Mouse (Mus musculus): ENCODE results near the gene Bckdha. TPM values are rescaled to one million over a fixed set of nuclear protein-coding genes. Genes with fewer than 3 reads are reported as not detected.
A peak's percentile ranks its signal among the peaks of the same experiment; 100 is the strongest.

Gene Bckdha
- total and polyA plus RNA-seq, 3 experiments = 27.0 to 33.1 TPM; not detected in 1

DNA sequence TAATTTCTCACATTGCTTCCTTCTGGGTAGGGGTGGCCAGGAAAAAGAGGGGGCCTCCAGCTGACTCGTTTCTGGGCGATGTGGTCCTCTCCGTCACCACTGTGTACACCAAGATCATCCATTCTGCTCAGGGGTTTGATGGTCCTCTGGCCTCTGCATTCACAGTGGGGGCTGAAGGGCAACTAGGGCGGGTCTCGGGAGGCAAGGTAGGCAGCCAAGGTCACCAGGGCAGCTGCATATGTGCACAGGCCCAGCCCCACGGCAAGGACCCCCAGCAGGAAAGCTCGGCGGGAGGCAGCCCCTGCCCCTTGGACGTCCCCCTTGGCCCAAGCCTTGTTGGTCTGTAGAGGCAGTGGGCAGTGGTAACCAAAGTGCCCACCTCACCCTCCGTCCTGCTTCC lies 10.4 kb upstream of the Bckdha start:
- no peak for DNase-seq (ENCODE audit: low read depth, low spot score)
- Histone ChIP-seq H3K9me3 (replicated peaks; ENCODE audit: insufficient read depth, low read length) (no peaks in the 10 kb centered on the region), H3K79me2 (ENCODE audit: control insufficient read depth, insufficient read depth, low read length, poor library complexity) (no peaks in the 10 kb centered on the region), H3K27me3 (ENCODE audit: control insufficient read depth in 1 of 2, insufficient read depth in 2 of 2, low read length in 2 of 2) (no peaks in the 10 kb centered on the region), H3K4me1 (ENCODE audit: control insufficient read depth in 1 of 2, insufficient read depth in 2 of 2, low read length in 2 of 2) (no peaks in the 10 kb centered on the region), H3K27ac (ENCODE audit: control insufficient read depth, low read depth, low read length) (no peak overlapping the region), H3K36me3 (ENCODE audit: control insufficient read depth in 1 of 2, insufficient read depth in 2 of 2, low read length in 2 of 2) (peaks cover 0 to 4% of the 10 kb centered on the region in 2 experiments; a peak in 3 of 4 replicates), H3K9ac (ENCODE audit: control insufficient read depth, low read depth, low read length, poor library complexity, severe bottlenecking) (no peak overlapping the region), H3K4me3 (ENCODE audit: control insufficient read depth in 1 of 2, insufficient read depth in 1 of 2, low read depth in 2 of 2, low read length in 2 of 2) (no peak overlapping the region)
- TF ChIP-seq NRF1 (IDR thresholded peaks at IDR 0.05; ENCODE audit: insufficient read depth, low read depth, low read length, poor library complexity, severe bottlenecking) = no peak

DNA sequence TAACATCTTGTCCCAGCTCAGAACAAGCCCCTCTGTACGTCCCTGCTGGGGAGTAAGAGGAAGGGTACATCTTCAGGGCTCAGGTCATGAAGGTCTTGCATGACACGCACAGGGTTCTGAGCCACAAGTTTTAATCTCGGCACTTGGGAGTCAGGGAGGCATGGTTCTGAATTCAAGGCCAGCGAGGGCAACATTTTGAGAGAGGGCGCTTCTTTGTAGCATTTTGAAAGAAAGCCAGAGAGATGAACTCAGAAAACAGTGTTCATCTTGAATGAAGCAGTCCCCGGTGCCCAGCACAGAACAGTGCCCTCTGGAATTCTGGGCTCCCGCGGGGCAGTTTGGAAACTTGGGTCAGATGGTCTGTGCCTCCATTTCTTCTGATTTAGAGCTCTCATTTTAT lies 7.6 kb upstream of the Bckdha start:
- Histone ChIP-seq H3K4me1 (ENCODE audit: control insufficient read depth in 1 of 2, insufficient read depth in 2 of 2, low read length in 2 of 2) (0 out of 4 replicates have a peak, but pooled peaks cover 0 to 3% of the 10 kb centered on the region in 2 experiments), H3K9ac (ENCODE audit: control insufficient read depth, low read depth, low read length, poor library complexity, severe bottlenecking) (no peak overlapping the region), H3K9me3 (replicated peaks; ENCODE audit: insufficient read depth, low read length) (no peaks in the 10 kb centered on the region), H3K79me2 (ENCODE audit: control insufficient read depth, insufficient read depth, low read length, poor library complexity) (peaks cover 7% of the 10 kb centered on the region), H3K4me3 (ENCODE audit: control insufficient read depth in 1 of 2, insufficient read depth in 1 of 2, low read depth in 2 of 2, low read length in 2 of 2) (no peak overlapping the region), H3K27ac (ENCODE audit: control insufficient read depth, low read depth, low read length) (no peak overlapping the region), H3K27me3 (ENCODE audit: control insufficient read depth in 1 of 2, insufficient read depth in 2 of 2, low read length in 2 of 2) (no peaks in the 10 kb centered on the region), H3K36me3 (ENCODE audit: control insufficient read depth in 1 of 2, insufficient read depth in 2 of 2, low read length in 2 of 2) (peaks cover 4 to 6% of the 10 kb centered on the region in 2 experiments)
- TF ChIP-seq POLR2A (IDR thresholded peaks at IDR 0.05; ENCODE audit: control insufficient read depth in 1 of 2, insufficient read depth in 1 of 2, low read depth in 1 of 2, low read length in 2 of 2, poor library complexity in 1 of 2) (0 out of 4 replicates have a peak, but pooled peaks of 1 of the 2 experiments have one; percentile 10), MXI1 (IDR thresholded peaks at IDR 0.05; ENCODE audit: low read depth, low read length) (no peak), MYC (IDR thresholded peaks at IDR 0.05; ENCODE audit: low read depth, low read length) (no peak)
- DNase-seq (ENCODE audit: low read depth, low spot score) = no peak

DNA sequence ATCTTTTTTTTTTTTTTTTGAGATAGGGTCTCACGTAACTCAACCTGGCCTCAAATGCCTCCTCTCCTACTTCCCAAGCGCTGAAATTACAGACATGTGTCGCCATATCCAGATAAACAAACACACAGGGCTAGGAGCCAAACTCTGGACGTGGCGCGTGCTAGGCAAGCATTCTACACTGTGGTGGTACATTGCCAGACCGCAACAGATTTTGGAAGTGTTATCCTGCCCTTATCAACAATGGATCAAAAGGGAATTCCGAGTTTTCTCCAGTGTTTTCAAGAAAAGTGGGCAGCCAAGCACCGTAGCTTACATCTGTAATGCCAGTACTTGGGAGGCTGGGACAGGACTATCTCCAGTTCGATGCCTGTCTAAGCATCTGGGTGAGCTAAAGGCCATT lies 996 bp downstream of the Bckdha start:
- H3K79me2 ChIP-seq (ENCODE audit: control insufficient read depth, insufficient read depth, low read length, poor library complexity) = peaks cover 29% of the 10 kb centered on the region

More for the DNA sequence above, 996 bp downstream of the Bckdha start:
- Histone ChIP-seq H3K9ac (ENCODE audit: control insufficient read depth, low read depth, low read length, poor library complexity, severe bottlenecking) (peak overlapping the region; percentile 76), H3K36me3 (ENCODE audit: control insufficient read depth in 1 of 2, insufficient read depth in 2 of 2, low read length in 2 of 2) (peaks cover 0 to 23% of the 10 kb centered on the region in 2 experiments; a peak in 2 of 4 replicates), H3K4me1 (ENCODE audit: control insufficient read depth in 1 of 2, insufficient read depth in 2 of 2, low read length in 2 of 2) (peaks cover 0 to 20% of the 10 kb centered on the region in 2 experiments; a peak in 2 of 4 replicates), H3K27me3 (ENCODE audit: control insufficient read depth in 1 of 2, insufficient read depth in 2 of 2, low read length in 2 of 2) (no peaks in the 10 kb centered on the region), H3K27ac (ENCODE audit: control insufficient read depth, low read depth, low read length) (no peak overlapping the region), H3K4me3 (ENCODE audit: control insufficient read depth in 1 of 2, insufficient read depth in 1 of 2, low read depth in 2 of 2, low read length in 2 of 2) (peak overlapping the region; percentile 62 to 77), H3K9me3 (replicated peaks; ENCODE audit: insufficient read depth, low read length) (no peaks in the 10 kb centered on the region)
- TF ChIP-seq MAX (IDR thresholded peaks at IDR 0.05; ENCODE audit: low read length) (no peak), TBP (IDR thresholded peaks at IDR 0.05; ENCODE audit: low read depth, low read length) (no peak), USF1 (IDR thresholded peaks at IDR 0.05; ENCODE audit: low read depth, low read length) (no peak), RCOR1 (IDR thresholded peaks at IDR 0.05; ENCODE audit: low read depth, low read length) (no peak), GATA1 (IDR thresholded peaks at IDR 0.05; ENCODE audit: low read depth, low read length) (no peak), MXI1 (IDR thresholded peaks at IDR 0.05; ENCODE audit: low read depth, low read length) (no peak; the same call in 1 of the 2 replicates), MYC (IDR thresholded peaks at IDR 0.05; ENCODE audit: low read depth, low read length) (no peak), USF2 (IDR thresholded peaks at IDR 0.05; ENCODE audit: borderline replicate concordance in 1 of 2, insufficient read depth in 1 of 2, low read depth in 1 of 2, low read length in 2 of 2) (no peak), TCF12 (IDR thresholded peaks at IDR 0.05; ENCODE audit: low read depth, low read length) (no peak), ETS1 (IDR thresholded peaks at IDR 0.05; ENCODE audit: low read depth, low read length) (no peak), ZKSCAN1 (IDR thresholded peaks at IDR 0.05; ENCODE audit: low read depth, low read length) (no peak), MEF2A (IDR thresholded peaks at IDR 0.05; ENCODE audit: extremely low read depth, insufficient replicate concordance, low read depth, low read length, poor library complexity, severe bottlenecking) (no peak), CTCF (IDR thresholded peaks at IDR 0.05 in 2 of 3, conservative IDR thresholded peaks at IDR 0.05 in 1 of 3; ENCODE audit: control insufficient read depth in 1 of 3, insufficient read depth in 1 of 3, low read depth in 2 of 3, low read length in 3 of 3, poor library complexity in 1 of 3, severe bottlenecking in 1 of 3) (no peak), POLR2AphosphoS5 (IDR thresholded peaks at IDR 0.05; ENCODE audit: borderline replicate concordance, low read depth, low read length) (no peak)
- DNase-seq (ENCODE audit: low read depth, low spot score) = peak; percentile 49

Measured in MEL (cell line).